9 mouse cellular contexts compared by ENCODE assay signal in genomic region chr16:32524244-32524615, GRCm38 (mm10). TPM values are rescaled to one million over a fixed set of nuclear protein-coding genes. Genes with fewer than 3 reads are reported as not detected.
DNase-seq lines count a peak whose midpoint lies in the region; ATAC-seq and TF ChIP-seq lines count a peak whose summit lies in the region.
"Had no signal": no experiment of that assay in that cellular context is flagged by ENCODE, and none has a peak within 500 bp of the region (broad histone marks: within the 10 kb centered on the region; RNA-seq: fewer than 3 reads in every experiment).

No protein-coding gene starts in this region.

- WGBS in embryonic facial prominence, embryonic 14.5 days: 57% methylated on average over 5 of the region's 5 CpGs
- 83% methylated on average over 5 of the region's 5 CpGs for WGBS in embryonic facial prominence, embryonic 10.5 days
- 49% methylated on average over 5 of the region's 5 CpGs for WGBS in spleen, adult 2 months
- 75% methylated on average over 5 of the region's 5 CpGs for WGBS in liver, postnatal 0 days (ENCODE audit: insufficient replicate concordance)

- no peak for TF ChIP-seq CTCF in spleen, adult 2 months (IDR thresholded peaks at IDR 0.05; ENCODE audit: extremely low read depth, insufficient read depth, insufficient read length, insufficient replicate concordance)
- no peak for TF ChIP-seq CTCF in liver, postnatal 0 days (IDR thresholded peaks at IDR 0.05; ENCODE audit: low read depth)

- TF ChIP-seq EP300 in liver, postnatal 0 days (IDR thresholded peaks at IDR 0.05; ENCODE audit: low read depth): no peak

- no peaks in the 10 kb centered on the region for H3K9me3 ChIP-seq in embryonic facial prominence, embryonic 14.5 days (ENCODE audit: control insufficient read depth, low read length)
- no peaks in the 10 kb centered on the region for H3K9me3 ChIP-seq in embryonic facial prominence, embryonic 10.5 days
- no peaks in the 10 kb centered on the region for H3K9me3 ChIP-seq in liver, postnatal 0 days (ENCODE audit: low read length)
- H3K9me3 ChIP-seq: limb, embryonic 15.5 days had no signal

- no peak for DNase-seq in embryonic facial prominence, embryonic 14.5 days (ENCODE audit: low spot score)
- DNase-seq in embryonic facial prominence, embryonic 10.5 days (ENCODE audit: low spot score): no peak
- no peak for DNase-seq in spleen, adult 2 months (ENCODE audit: low read depth in 1 of 2, low spot score in 2 of 2)
- DNase-seq in spleen, postnatal 4 days (ENCODE audit: low spot score in 2 of 2): no peak
- no peak for DNase-seq in liver, postnatal 0 days
- DNase-seq in T-cell, adult 2 months (ENCODE audit: low spot score): no peak
- DNase-seq in kidney, postnatal 36 days: no peak

- TF ChIP-seq POLR2A in spleen, adult 2 months (IDR thresholded peaks at IDR 0.05; ENCODE audit: low read depth, low read length): no peak

- no peak overlapping the region; the same call in 1 of the 2 replicates for H3K27ac ChIP-seq in embryonic facial prominence, embryonic 14.5 days (replicated peaks; ENCODE audit: low read depth, low read length)
- no peak overlapping the region; the same call in 1 of the 2 replicates for H3K27ac ChIP-seq in embryonic facial prominence, embryonic 10.5 days (replicated peaks)
- H3K27ac ChIP-seq in spleen, adult 2 months (ENCODE audit: insufficient read depth, low read length): peak overlapping the region; percentile 67; the same call in 1 of the 2 replicates
- H3K27ac ChIP-seq in liver, postnatal 0 days (ENCODE audit: low read depth): peak overlapping the region; percentile 88
- H3K27ac ChIP-seq: limb, embryonic 15.5 days had no signal

- H3K27me3 ChIP-seq in embryonic facial prominence, embryonic 14.5 days (replicated peaks; ENCODE audit: control insufficient read depth, insufficient read depth, low read length): no peaks in the 10 kb centered on the region
- no peaks in the 10 kb centered on the region; the same call in 1 of the 2 replicates for H3K27me3 ChIP-seq in embryonic facial prominence, embryonic 10.5 days (replicated peaks; ENCODE audit: low read depth, poor library complexity, severe bottlenecking)
- H3K27me3 ChIP-seq in spleen, adult 2 months (ENCODE audit: control insufficient read depth, insufficient read depth, low read length): no peaks in the 10 kb centered on the region
- H3K27me3 ChIP-seq in liver, postnatal 0 days (ENCODE audit: insufficient read depth, low read length): no peaks in the 10 kb centered on the region
- H3K27me3 ChIP-seq: limb, embryonic 15.5 days had no signal

- H3K4me1 ChIP-seq in embryonic facial prominence, embryonic 14.5 days (ENCODE audit: control insufficient read depth, insufficient read depth, low read length): no peaks in the 10 kb centered on the region; the same call in 1 of the 2 replicates
- peaks cover 21% of the 10 kb centered on the region for H3K4me1 ChIP-seq in embryonic facial prominence, embryonic 10.5 days
- peaks cover 18% of the 10 kb centered on the region; the same call in 1 of the 2 replicates for H3K4me1 ChIP-seq in spleen, adult 2 months (ENCODE audit: control insufficient read depth, insufficient read depth, insufficient read length)
- peaks cover 40% of the 10 kb centered on the region for H3K4me1 ChIP-seq in liver, postnatal 0 days (ENCODE audit: insufficient read depth)

- H3K4me2 ChIP-seq in embryonic facial prominence, embryonic 14.5 days (ENCODE audit: low read depth, low read length): no peak overlapping the region
- H3K4me2 ChIP-seq in liver, postnatal 0 days (ENCODE audit: low read depth, low read length): no peak overlapping the region
- H3K4me2 ChIP-seq: limb, embryonic 15.5 days had no signal

- peak; percentile 3; the same call in 1 of the 2 replicates for ATAC-seq in embryonic facial prominence, embryonic 14.5 days (ENCODE audit: low read depth)
- ATAC-seq in liver, postnatal 0 days: 0 out of 2 replicates have a peak, but pooled peaks have one; percentile 11
- no peak for ATAC-seq in inflammation-experienced regulatory T-cells, adult 6 months

- no peak overlapping the region for H3K9ac ChIP-seq in embryonic facial prominence, embryonic 14.5 days (ENCODE audit: low read depth, low read length)
- H3K9ac ChIP-seq in liver, postnatal 0 days (replicated peaks): peak overlapping the region; percentile 23; the same call in 1 of the 2 replicates
- H3K9ac ChIP-seq: limb, embryonic 15.5 days had no signal

- H3K36me3 ChIP-seq in embryonic facial prominence, embryonic 14.5 days (ENCODE audit: control insufficient read depth, insufficient read depth, low read length): no peaks in the 10 kb centered on the region
- no peaks in the 10 kb centered on the region for H3K36me3 ChIP-seq in embryonic facial prominence, embryonic 10.5 days (replicated peaks)
- H3K36me3 ChIP-seq in spleen, adult 2 months (ENCODE audit: control insufficient read depth, insufficient read depth, low read length): no peaks in the 10 kb centered on the region
- H3K36me3 ChIP-seq in liver, postnatal 0 days (replicated peaks; ENCODE audit: insufficient read depth, low read length): no peaks in the 10 kb centered on the region
- H3K36me3 ChIP-seq: limb, embryonic 15.5 days had no signal

- no peak overlapping the region for H3K4me3 ChIP-seq in embryonic facial prominence, embryonic 14.5 days (ENCODE audit: low read depth, low read length)
- no peak overlapping the region for H3K4me3 ChIP-seq in embryonic facial prominence, embryonic 10.5 days
- H3K4me3 ChIP-seq in spleen, adult 2 months (ENCODE audit: extremely low read depth, insufficient read depth, insufficient read length): no peak overlapping the region
- H3K4me3 ChIP-seq in liver, postnatal 0 days (ENCODE audit: low read depth, low read length): no peak overlapping the region
- H3K4me3 ChIP-seq: limb, embryonic 15.5 days had no signal

RNA-seq across cellular contexts. Expression of gene Zdhhc19, which starts 28.2 kb away (rescaled TPM):
- not detected in 2 replicates for polyA plus RNA-seq in embryonic facial prominence, embryonic 14.5 days (2014; fragmentation: Nextera tagmentation; extraction: Ambion mirVana)
- polyA plus RNA-seq in embryonic facial prominence, embryonic 10.5 days (2016; fragmentation: Nextera tagmentation; extraction: Ambion mirVana): not detected in 2 replicates
- not detected in 2 replicates for polyA plus RNA-seq in spleen, adult 2 months (2012; rRNA removed)
- not detected in 2 replicates for polyA plus RNA-seq in liver, postnatal 0 days (2015; fragmentation: Nextera tagmentation; extraction: Ambion mirVana)
- polyA plus RNA-seq in inflammation-experienced regulatory T-cells, adult 6 months (2017; shearing (Covaris generic)): under 1 TPM in 1 of 3 experiments, not detected in 2; 0.32 TPM
- polyA plus RNA-seq: limb, embryonic 15.5 days had no signal

RNA-seq across cellular contexts. Expression of gene Slc51a, which starts 36.6 kb away (rescaled TPM):
- polyA plus RNA-seq in embryonic facial prominence, embryonic 14.5 days (2014; fragmentation: Nextera tagmentation; extraction: Ambion mirVana): 0.29 TPM in 2 replicates
- polyA plus RNA-seq in embryonic facial prominence, embryonic 10.5 days (2016; fragmentation: Nextera tagmentation; extraction: Ambion mirVana): 0.24 and 0.39 TPM in 2 replicates
- polyA plus RNA-seq in spleen, adult 2 months (2012; rRNA removed): not detected in 2 replicates
- 0.81 and 1.0 TPM in 2 replicates for polyA plus RNA-seq in liver, postnatal 0 days (2015; fragmentation: Nextera tagmentation; extraction: Ambion mirVana)
- polyA plus RNA-seq in inflammation-experienced regulatory T-cells, adult 6 months (2017; shearing (Covaris generic)): not detected

Comparison
In these comparisons a context has a peak if more than half of its experiments do, and no peak if none do; other contexts are left out.
1. H3K27ac ChIP-seq: peak in spleen, adult 2 months (single experiment) and liver, postnatal 0 days (single experiment); none in embryonic facial prominence, embryonic 14.5 days (single experiment) and embryonic facial prominence, embryonic 10.5 days (single experiment).